Mouse (Mus musculus) lung, embryonic 16.5 days (tissue): Measurements from ENCODE around the gene Npnt. TPM values are rescaled to one million over a fixed set of nuclear protein-coding genes. Genes with fewer than 3 reads are reported as not detected.

Experiments
- ATAC-seq: fragments of 200-750 bp; cut with Nextera tagmentation; 2 replicates; pipeline ENCODE4 v1.8.0; 2017; ENCODE audit warnings: low read depth, mild to moderate bottlenecking, moderate library complexity
- H3K27ac ChIP-seq: fragments of 300-500 bp; sonication (generic); 2 replicates; pipeline ENCODE4 v1.5.1; 2014; ENCODE audit warnings: mild to moderate bottlenecking, control low read depth, low read length
- H3K27me3 ChIP-seq: fragments of 300-500 bp; sonication (generic); 2 replicates; pipeline ENCODE4 v1.6.1; 2014; ENCODE audit warnings: low read depth, low read length, mixed read lengths; ENCODE audit not compliant: control insufficient read depth, insufficient read depth
- H3K36me3 ChIP-seq: fragments of 300-500 bp; sonication (generic); 2 replicates; pipeline ENCODE4 v1.6.1; 2014; ENCODE audit warnings: low read length; ENCODE audit not compliant: control insufficient read depth, insufficient read depth
- H3K4me1 ChIP-seq: fragments of 300-500 bp; sonication (generic); replicated peaks from 2 replicates; pipeline ENCODE4 v1.6.1; 2014; ENCODE audit warnings: low read length, mixed read lengths; ENCODE audit not compliant: control insufficient read depth, insufficient read depth
- H3K4me2 ChIP-seq: fragments of 300-500 bp; sonication (generic); 2 replicates; pipeline ENCODE4 v1.6.1; 2014; ENCODE audit warnings: low read depth, low read length, control low read depth
- H3K4me3 ChIP-seq: fragments of 300-500 bp; sonication (generic); 2 replicates; pipeline ENCODE4 v1.5.1; 2014; ENCODE audit warnings: mild to moderate bottlenecking, low read length, control low read depth
- H3K9ac ChIP-seq: fragments of 300-500 bp; sonication (generic); 2 replicates; pipeline ENCODE4 v1.6.1; 2014; ENCODE audit warnings: low read length, control low read depth
- H3K9me3 ChIP-seq: fragments of 300-500 bp; sonication (generic); 2 replicates; pipeline ENCODE4 v1.6.1; 2016; ENCODE audit warnings: low read length; ENCODE audit not compliant: control insufficient read depth
- WGBS: fragments of 180-500 bp; shearing (Covaris S2); extraction: QIAGEN DNeasy Blood & Tissue Kit; methylation state at CpG from one replicate; pipeline ENCODE4 v1.1.7; 2014; 5-methylcytosine and 5-hydroxymethylcytosine counted together
- polyA plus RNA-seq: library from polyadenylated mRNA; unstranded; fragments of >200 nt; fragmentation: Nextera tagmentation; extraction: Ambion mirVana; gene quantifications from 2 replicates; pipeline ENCODE4 v1.2.1, GENCODE M21; 2015

The Npnt gene
- polyA plus RNA-seq, 1 experiment from 2014 or later, result 135 TPM

GRCm38 (mm10) chr3:132860796-132861195, 89.3 kb downstream of the Npnt start:
- Histone ChIP-seq H3K27ac (no peak overlapping the region), H3K9me3 (no peaks in the 10 kb centered on the region), H3K27me3 (no peaks in the 10 kb centered on the region; the same call in 1 of the 2 replicates), H3K9ac (no peak overlapping the region), H3K36me3 (no peaks in the 10 kb centered on the region), H3K4me3 (no peak overlapping the region), H3K4me1 (peaks cover 20% of the 10 kb centered on the region), H3K4me2 (no peak overlapping the region)
- no peak for ATAC-seq
- WGBS, result 54% methylated on average over 8 of the region's 8 CpGs

GRCm38 (mm10) chr3:132859573-132859972, 90.5 kb downstream of the Npnt start:
- Histone ChIP-seq H3K4me2 (no peak overlapping the region), H3K27ac (no peak overlapping the region), H3K9me3 (no peaks in the 10 kb centered on the region), H3K4me1 (peaks cover 24% of the 10 kb centered on the region), H3K9ac (no peak overlapping the region), H3K27me3 (no peaks in the 10 kb centered on the region; the same call in 1 of the 2 replicates), H3K36me3 (no peaks in the 10 kb centered on the region), H3K4me3 (no peak overlapping the region)
- no peak for ATAC-seq
- 68% methylated on average over 7 of the region's 7 CpGs for WGBS

- Histone ChIP-seq H3K4me3 (no peak overlapping the region), H3K27ac (no peak overlapping the region), H3K27me3 (no peaks in the 10 kb centered on the region; the same call in 1 of the 2 replicates), H3K36me3 (no peaks in the 10 kb centered on the region), H3K4me1 (peaks cover 24% of the 10 kb centered on the region), H3K9me3 (no peaks in the 10 kb centered on the region), H3K4me2 (peak overlapping the region; percentile 2; the same call in 1 of the 2 replicates), H3K9ac (no peak overlapping the region)
- 29% methylated on average over 11 of the region's 11 CpGs for WGBS
- peak; percentile 76 for ATAC-seq
Measured at GRCm38 (mm10) chr3:132858849-132859248, 91.2 kb downstream of the Npnt start.

DNA sequence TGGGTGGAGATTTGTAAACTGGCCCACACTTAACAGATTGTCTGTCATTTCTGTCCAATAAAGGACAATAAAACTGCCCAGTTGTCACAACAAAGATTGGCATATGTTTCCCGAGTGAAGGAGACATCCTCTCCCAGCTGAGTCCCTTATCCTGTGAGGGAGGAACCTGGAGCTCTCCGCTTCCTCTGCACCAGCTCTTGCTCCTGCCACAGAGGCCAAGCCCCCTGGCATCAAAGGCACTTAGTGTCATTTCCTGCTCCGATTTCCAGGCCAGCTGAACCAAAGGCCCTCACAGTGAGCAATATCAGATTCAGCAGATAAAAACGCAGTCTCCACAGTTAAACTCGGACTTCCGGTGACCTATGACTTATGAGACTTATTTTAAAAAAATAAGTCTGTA, 93.4 kb downstream of the Npnt start:
- no peaks in the 10 kb centered on the region for H3K9me3 ChIP-seq
- no peaks in the 10 kb centered on the region for H3K27me3 ChIP-seq
- H3K4me2 ChIP-seq, result no peak overlapping the region
- H3K9ac ChIP-seq, result no peak overlapping the region
- H3K4me3 ChIP-seq, result no peak overlapping the region
- H3K4me1 ChIP-seq, result peaks cover 36% of the 10 kb centered on the region
- ATAC-seq, result no peak
- WGBS, result 39% methylated on average over 6 of the region's 6 CpGs
- H3K27ac ChIP-seq, result no peak overlapping the region
- no peaks in the 10 kb centered on the region for H3K36me3 ChIP-seq

- WGBS, result 43% methylated on average over 9 of the region's 9 CpGs
- no peaks in the 10 kb centered on the region for H3K27me3 ChIP-seq
- H3K9ac ChIP-seq, result no peak overlapping the region
- no peak overlapping the region for H3K4me2 ChIP-seq
- no peak overlapping the region for H3K27ac ChIP-seq
- no peak overlapping the region for H3K4me3 ChIP-seq
- no peak for ATAC-seq
- no peaks in the 10 kb centered on the region for H3K9me3 ChIP-seq
- peaks cover 36% of the 10 kb centered on the region for H3K4me1 ChIP-seq
- no peaks in the 10 kb centered on the region for H3K36me3 ChIP-seq
Measured at GRCm38 (mm10) chr3:132855458-132856212, 94.5 kb downstream of the Npnt start.

GRCm38 (mm10) chr3:132854271-132854670, 95.8 kb downstream of the Npnt start:
- Histone ChIP-seq H3K27me3 (no peaks in the 10 kb centered on the region), H3K4me1 (peaks cover 31% of the 10 kb centered on the region), H3K4me3 (no peak overlapping the region), H3K9me3 (no peaks in the 10 kb centered on the region), H3K9ac (no peak overlapping the region), H3K36me3 (no peaks in the 10 kb centered on the region), H3K4me2 (no peak overlapping the region), H3K27ac (no peak overlapping the region)
- ATAC-seq, result no peak
- 83% methylated on average over 9 of the region's 9 CpGs for WGBS

DNA sequence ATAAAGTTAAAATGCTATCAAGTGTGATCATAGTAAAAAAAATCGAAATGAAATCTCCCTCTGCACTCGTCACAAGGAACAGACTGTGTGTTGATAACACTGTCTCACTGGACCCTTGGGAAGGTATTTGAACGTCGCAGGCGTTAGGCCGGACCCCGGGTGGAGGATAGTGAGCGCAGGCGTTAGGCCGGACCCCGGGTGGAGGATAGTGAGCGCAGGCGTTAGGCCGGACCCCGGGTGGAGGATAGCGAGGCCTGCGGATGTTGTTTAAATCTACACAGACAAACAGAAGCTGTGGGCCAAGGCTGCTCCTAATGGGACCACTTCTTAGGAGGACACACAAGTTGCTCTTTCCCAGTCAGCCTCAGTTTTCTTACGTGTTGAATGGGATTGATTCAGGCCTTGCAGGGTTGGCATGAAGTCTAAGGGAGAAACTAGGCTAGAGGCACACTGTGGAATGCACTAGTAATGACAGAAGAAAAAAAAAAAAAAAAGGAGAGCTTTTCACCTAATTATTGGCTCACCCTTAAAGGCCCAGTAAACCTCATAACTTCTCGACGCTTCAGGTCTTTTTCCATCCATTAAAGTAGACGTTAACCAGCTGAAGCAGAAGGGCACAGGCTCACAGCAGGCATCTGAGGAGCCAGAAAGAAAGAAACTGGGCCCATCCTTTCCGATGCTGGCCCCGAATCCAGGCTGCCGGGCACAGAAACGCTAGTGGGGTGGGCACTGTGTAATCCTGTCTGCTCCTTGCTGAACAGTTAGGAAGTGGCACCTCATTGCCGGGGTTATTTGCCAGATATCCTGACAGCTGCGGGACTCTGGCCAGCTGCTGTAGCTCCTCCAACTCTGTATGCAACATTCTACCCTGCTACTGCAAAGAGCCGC, 98.0 kb downstream of the Npnt start:
- no peaks in the 10 kb centered on the region for H3K9me3 ChIP-seq
- peaks cover 20% of the 10 kb centered on the region for H3K4me1 ChIP-seq
- no peaks in the 10 kb centered on the region for H3K27me3 ChIP-seq
- ATAC-seq, result peak; percentile 93
- H3K36me3 ChIP-seq, result no peaks in the 10 kb centered on the region
- H3K4me3 ChIP-seq, result no peak overlapping the region
- 53% methylated on average over 28 of the region's 28 CpGs for WGBS
- H3K27ac ChIP-seq, result peak overlapping the region; percentile 87
- H3K4me2 ChIP-seq, result peak overlapping the region; percentile 30
- no peak overlapping the region for H3K9ac ChIP-seq

- Histone ChIP-seq H3K9ac (no peak overlapping the region), H3K4me3 (no peak overlapping the region), H3K36me3 (no peaks in the 10 kb centered on the region), H3K27ac (no peak overlapping the region), H3K4me1 (peaks cover 18% of the 10 kb centered on the region), H3K27me3 (no peaks in the 10 kb centered on the region), H3K9me3 (no peaks in the 10 kb centered on the region), H3K4me2 (no peak overlapping the region)
- no peak for ATAC-seq
- WGBS, result 71% methylated on average over 1 of the region's 1 CpGs
Measured at GRCm38 (mm10) chr3:132851417-132851816, 98.7 kb downstream of the Npnt start.

DNA sequence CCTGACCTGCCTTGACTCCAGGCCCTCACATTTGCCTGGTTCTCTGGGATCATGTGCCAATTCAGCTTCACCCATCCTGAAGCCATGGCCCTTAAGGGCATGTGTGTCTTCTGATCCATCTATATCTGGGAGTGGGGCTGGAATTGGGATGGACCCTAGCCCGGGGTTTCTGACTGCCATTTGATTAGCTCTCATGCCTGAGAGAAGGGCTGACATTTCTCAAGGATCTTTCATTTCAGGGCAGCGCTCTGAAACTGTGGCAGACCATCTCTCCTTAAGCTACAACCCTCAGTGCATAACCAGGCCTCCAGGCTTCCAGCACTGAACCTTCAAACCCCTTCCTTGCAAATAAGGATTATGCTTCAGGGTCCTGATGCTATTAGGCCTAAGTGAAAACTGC, 99.7 kb downstream of the Npnt start:
- H3K9ac ChIP-seq, result no peak overlapping the region
- H3K4me2 ChIP-seq, result no peak overlapping the region
- no peak for ATAC-seq
- no peak overlapping the region for H3K4me3 ChIP-seq
- no peaks in the 10 kb centered on the region for H3K36me3 ChIP-seq
- H3K27me3 ChIP-seq, result no peaks in the 10 kb centered on the region
- H3K9me3 ChIP-seq, result no peaks in the 10 kb centered on the region
- H3K4me1 ChIP-seq, result peaks cover 13% of the 10 kb centered on the region
- H3K27ac ChIP-seq, result no peak overlapping the region
- 79% methylated on average over 2 of the region's 2 CpGs for WGBS
